Mouse (Mus musculus) cerebellum, adult 2 months (tissue): ENCODE measurements around the gene Rufy2.

Source experiments
- CTCF ChIP-seq: fragments of 200-500 bp; IDR thresholded peaks from 2 replicates; pipeline ENCODE4 v1.5.1; 2011; ENCODE audit warnings: low read depth, mild to moderate bottlenecking, control low read depth, low read length, moderate library complexity, borderline replicate concordance; ENCODE audit not compliant: insufficient read depth
- POLR2A ChIP-seq: fragments of 200-500 bp; IDR thresholded peaks from 2 replicates; pipeline ENCODE4 v1.6.1; 2011; ENCODE audit warnings: low read length, control low read depth, borderline replicate concordance; ENCODE audit not compliant: insufficient read depth

- TF ChIP-seq CTCF: no peak
- no peak for TF ChIP-seq POLR2A
These were observed 82.7 kb downstream of the Rufy2 start for GRCm38 (mm10) chr10:63062696-63063095.
